Mouse (Mus musculus) forebrain, embryonic 12.5 days (tissue): ENCODE measurements around the gene Myo9a. TPM values are rescaled to one million over a fixed set of nuclear protein-coding genes. Genes with fewer than 3 reads are reported as not detected.
"Not testable (repeated sequence)": the region's sequence is repeated elsewhere in the genome, so short reads cannot be mapped to it uniquely, and the experiment has no call there.

Experiments
- ATAC-seq: fragments of 200-750 bp; cut with Nextera tagmentation; 2 replicates; pipeline ENCODE4 v1.8.0; 2017; ENCODE audit warnings: moderate TSS enrichment; ENCODE audit not compliant: low FRiP score
- H3K27ac ChIP-seq: fragments of 300-500 bp; sonication (generic); 2 replicates; pipeline ENCODE4 v1.5.1; 2016; ENCODE audit warnings: mild to moderate bottlenecking
- H3K27me3 ChIP-seq: fragments of 300-500 bp; sonication (generic); 2 replicates; pipeline ENCODE4 v1.6.1; 2016; ENCODE audit warnings: mild to moderate bottlenecking
- H3K36me3 ChIP-seq: fragments of 300-500 bp; sonication (generic); replicated peaks from 2 replicates; pipeline ENCODE4 v1.6.1; 2016; ENCODE audit warnings: mild to moderate bottlenecking
- H3K4me1 ChIP-seq: fragments of 300-500 bp; sonication (generic); 2 replicates; pipeline ENCODE4 v1.6.1; 2016
- H3K4me2 ChIP-seq: fragments of 300-500 bp; sonication (generic); 2 replicates; pipeline ENCODE4 v1.6.1; 2016; ENCODE audit warnings: mild to moderate bottlenecking, moderate library complexity
- H3K4me3 ChIP-seq: fragments of 300-500 bp; sonication (generic); replicated peaks from 2 replicates; pipeline ENCODE4 v1.5.1; 2016; ENCODE audit warnings: mild to moderate bottlenecking
- H3K9ac ChIP-seq: fragments of 300-500 bp; sonication (generic); 2 replicates; pipeline ENCODE4 v1.6.1; 2016; ENCODE audit warnings: mild to moderate bottlenecking
- H3K9me3 ChIP-seq: fragments of 300-500 bp; sonication (generic); 2 replicates; pipeline ENCODE4 v1.6.1; 2016
- WGBS: fragments of 180-500 bp; shearing (Covaris S2); methylation state at CpG from one replicate; pipeline ENCODE4 v1.1.7; 2016; 5-methylcytosine and 5-hydroxymethylcytosine counted together
- polyA plus RNA-seq: library from polyadenylated mRNA; unstranded; fragments of >200 nt; fragmentation: Nextera tagmentation; extraction: Ambion mirVana; gene quantifications from 2 replicates; pipeline ENCODE4 v1.2.1, GENCODE M21; 2016

The Myo9a gene
- polyA plus RNA-seq, 1 experiment from 2014 or later: 22.7 TPM

GRCm38 (mm10) chr9:59760515-59760914, 9.8 kb downstream of the Myo9a start:
- Histone ChIP-seq H3K9me3 (no peaks in the 10 kb centered on the region), H3K9ac (no peak overlapping the region), H3K27ac (no peak overlapping the region), H3K36me3 (no peaks in the 10 kb centered on the region), H3K4me2 (no peak overlapping the region), H3K4me1 (no peaks in the 10 kb centered on the region), H3K4me3 (no peak overlapping the region), H3K27me3 (no peaks in the 10 kb centered on the region)
- ATAC-seq: no peak
- WGBS: 83% methylated on average over 3 of the region's 3 CpGs

- H3K4me2 ChIP-seq, ATAC-seq, H3K9ac ChIP-seq, H3K4me1 ChIP-seq, H3K9me3 ChIP-seq, H3K36me3 ChIP-seq, H3K27ac ChIP-seq, H3K27me3 ChIP-seq, H3K4me3 ChIP-seq: not testable (repeated sequence)
- 92% methylated on average over 12 of the region's 13 CpGs for WGBS
Measured at GRCm38 (mm10) chr9:59766966-59767461, 16.3 kb downstream of the Myo9a start.

GRCm38 (mm10) chr9:59806046-59806774, 55.5 kb downstream of the Myo9a start:
- peaks cover 21% of the 10 kb centered on the region for H3K36me3 ChIP-seq
- H3K4me1 ChIP-seq, H3K27me3 ChIP-seq, H3K9ac ChIP-seq, H3K4me3 ChIP-seq, H3K27ac ChIP-seq, H3K9me3 ChIP-seq, H3K4me2 ChIP-seq, ATAC-seq: not testable (repeated sequence)
- WGBS: 87% methylated on average over 3 of the region's 3 CpGs

- no peaks in the 10 kb centered on the region for H3K9me3 ChIP-seq
- H3K27me3 ChIP-seq: no peaks in the 10 kb centered on the region
- 0 out of 2 replicates have a peak, but pooled peaks cover 7% of the 10 kb centered on the region for H3K36me3 ChIP-seq
- no peaks in the 10 kb centered on the region for H3K4me1 ChIP-seq
- H3K9ac ChIP-seq: no peak overlapping the region
- no peak overlapping the region for H3K27ac ChIP-seq
- H3K4me2 ChIP-seq: no peak overlapping the region
- H3K4me3 ChIP-seq: no peak overlapping the region
- ATAC-seq: no peak
Measured at GRCm38 (mm10) chr9:59884551-59884950, 133.9 kb downstream of the Myo9a start.

- Histone ChIP-seq H3K27ac (no peak overlapping the region), H3K27me3 (no peaks in the 10 kb centered on the region), H3K4me1 (no peaks in the 10 kb centered on the region), H3K36me3 (peaks cover 7% of the 10 kb centered on the region), H3K4me3 (no peak overlapping the region), H3K9me3 (no peaks in the 10 kb centered on the region), H3K9ac (no peak overlapping the region), H3K4me2 (no peak overlapping the region)
- ATAC-seq: no peak
- 86% methylated on average over 1 of the region's 1 CpGs for WGBS
Measured at GRCm38 (mm10) chr9:59903382-59903781, 152.7 kb downstream of the Myo9a start.

- H3K4me1 ChIP-seq: no peaks in the 10 kb centered on the region
- ATAC-seq: no peak
- no peaks in the 10 kb centered on the region for H3K9me3 ChIP-seq
- H3K27ac ChIP-seq: no peak overlapping the region
- H3K36me3 ChIP-seq: peaks cover 4% of the 10 kb centered on the region; the same call in 1 of the 2 replicates
- 94% methylated on average over 1 of the region's 1 CpGs for WGBS
- H3K4me3 ChIP-seq: no peak overlapping the region
- H3K27me3 ChIP-seq: no peaks in the 10 kb centered on the region
- no peak overlapping the region for H3K9ac ChIP-seq
- H3K4me2 ChIP-seq: no peak overlapping the region
Measured at GRCm38 (mm10) chr9:59914761-59915160, 164.1 kb downstream of the Myo9a start.

GRCm38 (mm10) chr9:59930248-59930647, 179.6 kb downstream of the Myo9a start:
- no peak overlapping the region for H3K4me2 ChIP-seq
- no peak overlapping the region for H3K4me3 ChIP-seq
- no peak overlapping the region for H3K27ac ChIP-seq
- 77% methylated on average over 3 of the region's 3 CpGs for WGBS
- no peak for ATAC-seq
- H3K9ac ChIP-seq: no peak overlapping the region
- H3K9me3 ChIP-seq: no peaks in the 10 kb centered on the region
- H3K4me1 ChIP-seq: no peaks in the 10 kb centered on the region
- no peaks in the 10 kb centered on the region for H3K36me3 ChIP-seq
- no peaks in the 10 kb centered on the region for H3K27me3 ChIP-seq

- not testable (repeated sequence) for H3K4me3 ChIP-seq, H3K4me2 ChIP-seq, H3K9me3 ChIP-seq, H3K27ac ChIP-seq, H3K4me1 ChIP-seq, H3K9ac ChIP-seq, H3K36me3 ChIP-seq, H3K27me3 ChIP-seq, ATAC-seq
- 87% methylated on average over 8 of the region's 8 CpGs for WGBS
Measured at GRCm38 (mm10) chr9:59935866-59936265, 185.2 kb downstream of the Myo9a start.

GRCm38 (mm10) chr9:59938529-59938928, 187.8 kb downstream of the Myo9a start:
- H3K9ac ChIP-seq: no peak overlapping the region
- H3K4me3 ChIP-seq: no peak overlapping the region
- H3K27ac ChIP-seq: no peak overlapping the region
- no peak overlapping the region for H3K4me2 ChIP-seq
- H3K27me3 ChIP-seq: no peaks in the 10 kb centered on the region
- H3K36me3 ChIP-seq: no peaks in the 10 kb centered on the region
- 84% methylated on average over 8 of the region's 8 CpGs for WGBS
- no peak for ATAC-seq
- H3K4me1 ChIP-seq: no peaks in the 10 kb centered on the region
- no peaks in the 10 kb centered on the region for H3K9me3 ChIP-seq

- Histone ChIP-seq H3K4me3 (no peak overlapping the region), H3K4me1 (no peaks in the 10 kb centered on the region), H3K36me3 (no peaks in the 10 kb centered on the region), H3K27ac (no peak overlapping the region), H3K27me3 (no peaks in the 10 kb centered on the region), H3K4me2 (no peak overlapping the region), H3K9me3 (no peaks in the 10 kb centered on the region), H3K9ac (no peak overlapping the region)
- ATAC-seq: no peak
- 87% methylated on average over 2 of the region's 2 CpGs for WGBS
Measured at GRCm38 (mm10) chr9:59939691-59940090, 189.0 kb downstream of the Myo9a start.

GRCm38 (mm10) chr9:59940913-59941884, 190.5 kb downstream of the Myo9a start:
- Histone ChIP-seq H3K4me1 (no peaks in the 10 kb centered on the region), H3K9ac (no peak overlapping the region), H3K36me3 (no peaks in the 10 kb centered on the region), H3K27me3 (no peaks in the 10 kb centered on the region), H3K9me3 (no peaks in the 10 kb centered on the region), H3K27ac (no peak overlapping the region), H3K4me3 (no peak overlapping the region), H3K4me2 (no peak overlapping the region)
- WGBS: 84% methylated on average over 9 of the region's 12 CpGs
- no peak for ATAC-seq

- H3K36me3 ChIP-seq: no peaks in the 10 kb centered on the region
- no peak for ATAC-seq
- WGBS: 78% methylated on average over 9 of the region's 9 CpGs
- H3K27me3 ChIP-seq: no peaks in the 10 kb centered on the region
- no peak overlapping the region for H3K4me2 ChIP-seq
- no peak overlapping the region for H3K9ac ChIP-seq
- H3K9me3 ChIP-seq: no peaks in the 10 kb centered on the region
- no peak overlapping the region for H3K27ac ChIP-seq
- H3K4me1 ChIP-seq: no peaks in the 10 kb centered on the region
- H3K4me3 ChIP-seq: no peak overlapping the region
Measured at GRCm38 (mm10) chr9:59941885-59942350, 191.2 kb downstream of the Myo9a start.
